In the genomic region with DNA sequence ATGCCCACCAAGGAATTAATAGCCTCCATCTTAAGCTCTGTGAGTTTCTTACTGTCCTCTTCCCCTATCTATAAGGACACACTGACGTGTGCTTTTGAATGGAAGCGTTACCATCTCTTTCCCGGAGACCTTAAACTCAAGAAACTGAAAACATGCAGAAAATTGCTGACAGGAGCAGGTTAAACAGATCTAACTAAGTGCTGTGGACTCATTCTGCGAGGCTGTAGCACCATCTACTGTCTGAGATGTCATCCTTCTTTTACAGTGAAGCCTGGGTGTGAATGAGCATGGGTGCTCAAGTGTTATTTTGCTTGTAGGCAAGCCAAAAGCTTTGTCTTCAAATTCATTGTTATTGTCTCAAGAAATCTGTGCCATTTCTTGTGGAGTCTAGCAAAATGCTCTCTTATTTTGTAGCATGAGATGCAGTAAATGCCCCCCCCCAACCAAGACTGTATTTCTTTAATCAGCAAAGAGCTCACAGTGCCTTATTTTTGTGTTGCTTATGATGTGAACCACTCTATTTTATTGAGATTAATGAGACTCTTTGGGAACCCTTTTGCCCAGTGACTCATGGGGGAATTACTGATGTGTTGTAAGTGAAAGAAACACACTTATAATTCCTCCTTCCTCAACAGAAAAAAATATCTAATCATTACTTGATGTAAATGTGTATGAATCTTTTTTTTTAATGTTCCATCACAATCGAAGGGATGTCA, we compare ENCODE assay signal across 8 mouse cellular contexts.
A peak's percentile ranks its signal among the peaks of the same experiment; 100 is the strongest.
DNase-seq lines count a peak whose midpoint lies in the region; ATAC-seq and TF ChIP-seq lines count a peak whose summit lies in the region.

No protein-coding gene starts in this region.

- peak; percentile 80 for TF ChIP-seq CTCF in kidney, postnatal 0 days (IDR thresholded peaks at IDR 0.05; ENCODE audit: low read depth)

- no peak overlapping the region for H3K27ac ChIP-seq in heart, embryonic 12.5 days (ENCODE audit: poor library complexity, severe bottlenecking)
- no peak overlapping the region for H3K27ac ChIP-seq in kidney, postnatal 0 days
- no peak overlapping the region for H3K27ac ChIP-seq in limb, embryonic 14.5 days (replicated peaks; ENCODE audit: low read depth, low read length)

- no peak overlapping the region for H3K4me3 ChIP-seq in heart, embryonic 12.5 days
- no peak overlapping the region for H3K4me3 ChIP-seq in kidney, postnatal 0 days (replicated peaks; ENCODE audit: low read depth, low read length)
- no peak overlapping the region for H3K4me3 ChIP-seq in limb, embryonic 14.5 days (replicated peaks; ENCODE audit: low read length)

- DNase-seq in heart, adult 11 months = peak; percentile 34
- peak; percentile 62 to 65 for DNase-seq in cerebellum, adult 18-20 months
- DNase-seq in kidney, postnatal 0 days (ENCODE audit: low spot score) = peak; percentile 87
- DNase-seq in limb, embryonic 14.5 days (ENCODE audit: low spot score) = peak; percentile 68
- DNase-seq in right cerebral cortex, adult 2 months (ENCODE audit: low spot score in 2 of 2) = peak; percentile 75 to 76

- no peaks in the 10 kb centered on the region for H3K27me3 ChIP-seq in heart, embryonic 12.5 days (replicated peaks)
- H3K27me3 ChIP-seq in kidney, postnatal 0 days (ENCODE audit: insufficient read depth, low read length) = no peaks in the 10 kb centered on the region
- no peaks in the 10 kb centered on the region for H3K27me3 ChIP-seq in limb, embryonic 14.5 days (ENCODE audit: control insufficient read depth, insufficient read depth, low read length)

- no peak for ATAC-seq in heart, embryonic 12.5 days (ENCODE audit: insufficient number of reproducible peaks, low FRiP score)
- ATAC-seq in frontal cortex, adult (ENCODE audit: low TSS enrichment) = peak; percentile 92
- 0 out of 2 replicates have a peak, but pooled peaks have one; percentile 71 for ATAC-seq in kidney, postnatal 0 days (replicated peaks; ENCODE audit: low FRiP score, low read depth)
- ATAC-seq in limb, embryonic 14.5 days (ENCODE audit: low FRiP score, low read depth) = peak; percentile 53; the same call in 1 of the 2 replicates
- ATAC-seq in CD4-positive, CD25-positive, alpha-beta regulatory T cell, adult 4 months = no peak

- H3K9me3 ChIP-seq in heart, embryonic 12.5 days (replicated peaks) = no peaks in the 10 kb centered on the region
- no peaks in the 10 kb centered on the region for H3K9me3 ChIP-seq in kidney, postnatal 0 days (replicated peaks; ENCODE audit: low read length)
- H3K9me3 ChIP-seq in limb, embryonic 14.5 days (ENCODE audit: control insufficient read depth, low read length) = no peaks in the 10 kb centered on the region

- 28% methylated on average over 5 of the region's 5 CpGs for WGBS in heart, embryonic 12.5 days
- WGBS in kidney, postnatal 0 days = 34% methylated on average over 5 of the region's 5 CpGs
- 38% methylated on average over 5 of the region's 5 CpGs for WGBS in limb, embryonic 14.5 days

- no peak overlapping the region for H3K9ac ChIP-seq in heart, embryonic 12.5 days
- no peak overlapping the region for H3K9ac ChIP-seq in kidney, postnatal 0 days (ENCODE audit: low read depth, low read length)
- no peak overlapping the region for H3K9ac ChIP-seq in limb, embryonic 14.5 days (ENCODE audit: low read depth, low read length, severe bottlenecking)

- TF ChIP-seq POLR2A in limb, embryonic 14.5 days (IDR thresholded peaks at IDR 0.05; ENCODE audit: borderline replicate concordance, extremely low read depth, insufficient read depth, insufficient read length) = no peak

- H3K4me2 ChIP-seq in heart, embryonic 12.5 days = no peak overlapping the region
- H3K4me2 ChIP-seq in kidney, postnatal 0 days (ENCODE audit: low read length) = no peak overlapping the region
- no peak overlapping the region for H3K4me2 ChIP-seq in limb, embryonic 14.5 days (replicated peaks; ENCODE audit: low read depth, low read length, severe bottlenecking)

- H3K4me1 ChIP-seq in heart, embryonic 12.5 days (replicated peaks) = no peaks in the 10 kb centered on the region
- no peaks in the 10 kb centered on the region for H3K4me1 ChIP-seq in kidney, postnatal 0 days (replicated peaks; ENCODE audit: insufficient read depth, low read length)
- no peaks in the 10 kb centered on the region for H3K4me1 ChIP-seq in limb, embryonic 14.5 days (ENCODE audit: control insufficient read depth, insufficient read depth, low read length)

- no peaks in the 10 kb centered on the region for H3K36me3 ChIP-seq in heart, embryonic 12.5 days
- H3K36me3 ChIP-seq in kidney, postnatal 0 days (ENCODE audit: insufficient read depth, low read length) = no peaks in the 10 kb centered on the region
- no peaks in the 10 kb centered on the region for H3K36me3 ChIP-seq in limb, embryonic 14.5 days (ENCODE audit: control insufficient read depth, insufficient read depth, low read length)

Comparison
In these comparisons a context has a peak if more than half of its experiments do, and no peak if none do; other contexts are left out.
1. DNase-seq: peak in every context shown above with its lines; median percentile 87 in kidney, postnatal 0 days; 76 in right cerebral cortex, adult 2 months; 68 in limb, embryonic 14.5 days; 64 in cerebellum, adult 18-20 months; 34 in heart, adult 11 months.
2. ATAC-seq: peak in frontal cortex, adult (single experiment), kidney, postnatal 0 days (single experiment) and limb, embryonic 14.5 days (single experiment); none in heart, embryonic 12.5 days (single experiment) and CD4-positive, CD25-positive, alpha-beta regulatory T cell, adult 4 months (single experiment).